Mouse (Mus musculus): Measurements from ENCODE around the gene Rara. TPM values are rescaled to one million over a fixed set of nuclear protein-coding genes. Genes with fewer than 3 reads are reported as not detected.

Rara gene
- polyA plus RNA-seq, 1 experiment, result 31.9 TPM

DNA sequence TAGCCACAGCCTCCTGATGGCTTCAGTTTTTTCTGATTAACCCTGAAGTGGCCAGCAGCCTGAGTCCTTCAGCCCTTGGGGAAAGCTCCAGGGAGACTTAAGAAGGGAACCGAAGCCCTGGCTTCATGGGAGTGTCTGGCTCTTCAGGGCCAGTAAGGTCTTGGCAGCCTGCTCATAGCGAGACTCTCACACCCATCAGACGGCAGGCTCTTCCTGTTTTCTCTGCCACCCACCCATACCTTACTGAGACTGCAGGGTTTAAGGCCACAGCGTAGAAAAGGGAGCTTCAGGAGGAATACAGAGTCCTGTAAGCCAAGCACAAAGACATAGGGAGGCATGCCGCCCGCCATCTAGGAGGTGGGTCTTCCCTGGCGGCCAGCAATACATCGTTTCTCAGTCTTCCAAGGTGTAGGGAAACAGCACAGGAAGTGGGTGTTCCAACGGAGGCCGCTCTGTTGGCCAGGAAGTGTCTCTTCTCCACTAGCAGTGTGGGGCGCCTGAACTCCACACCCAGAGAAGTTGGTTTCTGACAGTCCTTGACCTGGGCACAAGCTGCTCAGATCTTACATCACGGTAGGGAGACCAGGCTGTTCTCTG, 27.0 kb upstream of the Rara start:
- Histone ChIP-seq H3K36me3 (ENCODE audit: control insufficient read depth, insufficient read depth) (peaks cover 66% of the 10 kb centered on the region), H3K27me3 (ENCODE audit: control insufficient read depth, insufficient read depth, insufficient read length) (no peaks in the 10 kb centered on the region), H3K79me3 (ENCODE audit: low read depth) (no peaks in the 10 kb centered on the region), H3K79me2 (ENCODE audit: control insufficient read depth, insufficient read depth) (no peaks in the 10 kb centered on the region), H3ac (ENCODE audit: control insufficient read depth, insufficient read length, low read depth) (no peak overlapping the region), H3K4me3 (ENCODE audit: insufficient read depth, poor library complexity, severe bottlenecking) (no peak overlapping the region)
- TF ChIP-seq CEBPB (IDR thresholded peaks at IDR 0.05; ENCODE audit: low read depth), result no peak
- TF ChIP-seq USF1 (IDR thresholded peaks at IDR 0.05; ENCODE audit: low read depth), result no peak
- TF ChIP-seq CTCF (IDR thresholded peaks at IDR 0.05; ENCODE audit: control insufficient read depth, insufficient read depth, insufficient read length), result no peak

- TF ChIP-seq FOSL1 (IDR thresholded peaks at IDR 0.05; ENCODE audit: insufficient read depth, low read length, poor library complexity, severe bottlenecking) (no peak), CEBPB (IDR thresholded peaks at IDR 0.05; ENCODE audit: low read depth) (no peak), USF1 (IDR thresholded peaks at IDR 0.05; ENCODE audit: low read depth) (no peak), MAX (IDR thresholded peaks at IDR 0.05) (no peak), MYOG (IDR thresholded peaks at IDR 0.05; ENCODE audit: control insufficient read depth, extremely low read depth, insufficient read length) (no peak), MYOD1 (IDR thresholded peaks at IDR 0.05; ENCODE audit: control insufficient read depth, insufficient read length, low read depth) (no peak), CTCF (IDR thresholded peaks at IDR 0.05; ENCODE audit: control insufficient read depth, insufficient read depth, insufficient read length) (no peak)
- Histone ChIP-seq H3K79me2 (ENCODE audit: control insufficient read depth, insufficient read depth) (no peaks in the 10 kb centered on the region), H3K4me3 (ENCODE audit: insufficient read depth, poor library complexity, severe bottlenecking) (no peak overlapping the region), H3K27me3 (ENCODE audit: control insufficient read depth, insufficient read depth, insufficient read length) (no peaks in the 10 kb centered on the region), H3ac (ENCODE audit: control insufficient read depth, insufficient read length, low read depth) (no peak overlapping the region), H3K36me3 (ENCODE audit: control insufficient read depth, insufficient read depth) (peaks cover 55% of the 10 kb centered on the region), H3K79me3 (ENCODE audit: low read depth) (no peaks in the 10 kb centered on the region)
Measured at GRCm38 (mm10) chr11:98902621-98903245, 24.9 kb upstream of the Rara start.

DNA sequence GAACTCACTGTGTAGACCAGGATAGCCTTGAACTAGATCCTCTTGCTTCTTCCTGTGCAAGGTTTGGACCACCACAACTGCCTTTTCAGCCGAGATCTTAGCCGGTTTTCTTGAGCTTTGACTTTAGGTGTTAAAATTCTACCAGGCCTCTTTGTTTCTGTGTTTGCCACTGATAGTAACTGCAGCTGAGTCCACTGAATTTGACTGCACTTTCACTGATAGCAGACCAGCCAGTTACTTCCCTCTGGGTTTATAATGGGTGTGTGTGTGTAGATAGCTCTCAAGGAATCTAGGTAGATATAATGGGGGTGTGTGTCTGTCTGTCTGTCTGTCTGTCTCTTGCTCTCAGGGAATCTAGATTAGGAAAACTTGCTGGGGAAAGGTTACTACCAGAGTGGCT, 23.0 kb upstream of the Rara start:
- H3K4me3 ChIP-seq (ENCODE audit: insufficient read depth, poor library complexity, severe bottlenecking), result no peak overlapping the region
- no peaks in the 10 kb centered on the region for H3K27me3 ChIP-seq (ENCODE audit: control insufficient read depth, insufficient read depth, insufficient read length)
- H3K79me3 ChIP-seq (ENCODE audit: low read depth), result peaks cover 14% of the 10 kb centered on the region
- no peak for TF ChIP-seq MYOD1 (IDR thresholded peaks at IDR 0.05; ENCODE audit: control insufficient read depth, insufficient read length, low read depth)
- TF ChIP-seq CEBPB (IDR thresholded peaks at IDR 0.05; ENCODE audit: low read depth), result no peak
- no peak for TF ChIP-seq USF1 (IDR thresholded peaks at IDR 0.05; ENCODE audit: low read depth)
- no peak overlapping the region for H3ac ChIP-seq (ENCODE audit: control insufficient read depth, insufficient read length, low read depth)
- H3K79me2 ChIP-seq (ENCODE audit: control insufficient read depth, insufficient read depth), result peaks cover 17% of the 10 kb centered on the region
- H3K36me3 ChIP-seq (ENCODE audit: control insufficient read depth, insufficient read depth), result peaks cover 53% of the 10 kb centered on the region

GRCm38 (mm10) chr11:98905033-98905432, 22.6 kb upstream of the Rara start:
- peaks cover 22% of the 10 kb centered on the region for H3K79me2 ChIP-seq (ENCODE audit: control insufficient read depth, insufficient read depth)
- no peak overlapping the region for H3K4me3 ChIP-seq (ENCODE audit: insufficient read depth, poor library complexity, severe bottlenecking)
- H3ac ChIP-seq (ENCODE audit: control insufficient read depth, insufficient read length, low read depth), result no peak overlapping the region
- H3K79me3 ChIP-seq (ENCODE audit: low read depth), result peaks cover 15% of the 10 kb centered on the region
- H3K36me3 ChIP-seq (ENCODE audit: control insufficient read depth, insufficient read depth), result peaks cover 51% of the 10 kb centered on the region
- H3K27me3 ChIP-seq (ENCODE audit: control insufficient read depth, insufficient read depth, insufficient read length), result no peaks in the 10 kb centered on the region
- no peak for TF ChIP-seq CTCF (IDR thresholded peaks at IDR 0.05; ENCODE audit: control insufficient read depth, insufficient read depth, insufficient read length)
- no peak for TF ChIP-seq MAX (IDR thresholded peaks at IDR 0.05)
- no peak for TF ChIP-seq CEBPB (IDR thresholded peaks at IDR 0.05; ENCODE audit: low read depth)
- TF ChIP-seq FOSL1 (IDR thresholded peaks at IDR 0.05; ENCODE audit: insufficient read depth, low read length, poor library complexity, severe bottlenecking), result no peak

- Histone ChIP-seq H3K79me2 (ENCODE audit: control insufficient read depth, insufficient read depth) (peaks cover 28% of the 10 kb centered on the region), H3K36me3 (ENCODE audit: control insufficient read depth, insufficient read depth) (peaks cover 51% of the 10 kb centered on the region)
Measured at GRCm38 (mm10) chr11:98905583-98905982, 22.0 kb upstream of the Rara start.

DNA sequence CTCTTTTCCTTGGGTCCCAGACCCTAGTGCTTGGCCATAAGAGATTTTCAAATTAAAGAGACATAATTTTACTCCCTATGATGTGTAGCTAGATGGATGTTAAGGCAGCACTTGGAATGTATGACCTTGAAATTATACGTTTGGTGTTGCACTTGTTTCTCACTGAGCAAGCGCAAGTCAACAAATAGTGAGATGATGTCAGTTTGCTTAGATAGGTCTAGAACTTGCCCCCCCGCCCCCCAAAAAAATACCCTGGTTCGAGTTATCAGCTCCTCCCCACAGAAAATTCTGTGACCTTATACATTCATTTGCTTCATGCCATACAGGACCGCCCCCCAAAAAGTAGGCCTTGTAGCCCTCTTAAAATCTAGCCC, 20.6 kb upstream of the Rara start:
- Histone ChIP-seq H3K4me3 (ENCODE audit: insufficient read depth, poor library complexity, severe bottlenecking) (no peak overlapping the region), H3K27me3 (ENCODE audit: control insufficient read depth, insufficient read depth, insufficient read length) (no peaks in the 10 kb centered on the region), H3ac (ENCODE audit: control insufficient read depth, insufficient read length, low read depth) (no peak overlapping the region), H3K36me3 (ENCODE audit: control insufficient read depth, insufficient read depth) (peaks cover 52% of the 10 kb centered on the region), H3K79me2 (ENCODE audit: control insufficient read depth, insufficient read depth) (peaks cover 42% of the 10 kb centered on the region), H3K79me3 (ENCODE audit: low read depth) (peaks cover 21% of the 10 kb centered on the region)
- TF ChIP-seq CEBPB (IDR thresholded peaks at IDR 0.05; ENCODE audit: low read depth) (no peak), MYOD1 (IDR thresholded peaks at IDR 0.05; ENCODE audit: control insufficient read depth, insufficient read length, low read depth) (no peak), CTCF (IDR thresholded peaks at IDR 0.05; ENCODE audit: control insufficient read depth, insufficient read depth, insufficient read length) (no peak), USF1 (IDR thresholded peaks at IDR 0.05; ENCODE audit: low read depth) (no peak), MAX (IDR thresholded peaks at IDR 0.05) (no peak), FOSL1 (IDR thresholded peaks at IDR 0.05; ENCODE audit: insufficient read depth, low read length, poor library complexity, severe bottlenecking) (no peak), MYOG (IDR thresholded peaks at IDR 0.05; ENCODE audit: control insufficient read depth, extremely low read depth, insufficient read length) (no peak)

More at GRCm38 (mm10) chr11:98905583-98905982, 22.0 kb upstream of the Rara start:
- TF ChIP-seq MYOD1 (IDR thresholded peaks at IDR 0.05; ENCODE audit: control insufficient read depth, insufficient read length, low read depth) (no peak), CTCF (IDR thresholded peaks at IDR 0.05; ENCODE audit: control insufficient read depth, insufficient read depth, insufficient read length) (no peak), USF1 (IDR thresholded peaks at IDR 0.05; ENCODE audit: low read depth) (no peak), MYOG (IDR thresholded peaks at IDR 0.05; ENCODE audit: control insufficient read depth, extremely low read depth, insufficient read length) (no peak), CEBPB (IDR thresholded peaks at IDR 0.05; ENCODE audit: low read depth) (no peak)
- no peaks in the 10 kb centered on the region for H3K27me3 ChIP-seq (ENCODE audit: control insufficient read depth, insufficient read depth, insufficient read length)
- H3K4me3 ChIP-seq (ENCODE audit: insufficient read depth, poor library complexity, severe bottlenecking), result no peak overlapping the region
- H3K79me3 ChIP-seq (ENCODE audit: low read depth), result peaks cover 21% of the 10 kb centered on the region
- H3ac ChIP-seq (ENCODE audit: control insufficient read depth, insufficient read length, low read depth), result no peak overlapping the region

All from C2C12 (cell line).